12 mouse cellular contexts compared by ENCODE assay signal in the genomic region with DNA sequence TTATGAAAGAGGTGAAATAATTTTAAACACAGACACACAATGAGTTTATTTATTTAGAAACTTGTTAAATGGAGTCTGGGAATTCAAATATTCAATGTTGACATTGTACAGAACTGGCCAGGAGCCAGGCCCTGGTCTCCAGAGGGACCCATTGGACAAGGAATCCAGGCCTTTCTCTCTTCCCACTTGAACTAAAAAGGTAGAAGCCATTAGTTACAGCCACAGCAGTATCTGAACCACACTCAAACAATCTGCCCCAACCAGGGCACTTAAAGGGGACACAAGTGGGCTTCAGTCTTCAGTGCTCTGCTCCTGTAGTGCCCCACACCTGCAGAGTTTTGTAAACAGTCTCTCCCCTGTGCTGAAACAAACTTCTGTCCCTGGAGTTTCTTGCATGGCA. TPM values are rescaled to one million over a fixed set of nuclear protein-coding genes. Genes with fewer than 3 reads are reported as not detected.
DNase-seq lines count a peak whose midpoint lies in the region; ATAC-seq lines count a peak whose summit lies in the region.
"Had no signal": no experiment of that assay in that cellular context is flagged by ENCODE, and none has a peak within 500 bp of the region (broad histone marks: within the 10 kb centered on the region; RNA-seq: fewer than 3 reads in every experiment).

No protein-coding gene starts in this region.

- ATAC-seq in heart, embryonic 11.5 days (replicated peaks; ENCODE audit: insufficient number of reproducible peaks, low FRiP score, low TSS enrichment), result no peak
- no peak for ATAC-seq in activated CD4-positive, CD25-positive, alpha-beta regulatory T cell, adult 4 months

- no peak overlapping the region for H3K9ac ChIP-seq in heart, embryonic 11.5 days (ENCODE audit: low read depth, low read length)
- H3K9ac ChIP-seq: hindbrain, embryonic 15.5 days; midbrain, embryonic 12.5 days had no signal

- no peak overlapping the region for H3K4me2 ChIP-seq in heart, embryonic 11.5 days
- H3K4me2 ChIP-seq: hindbrain, embryonic 15.5 days; midbrain, embryonic 12.5 days had no signal

- no peak overlapping the region for H3K4me3 ChIP-seq in heart, embryonic 11.5 days (ENCODE audit: low read depth, low read length)
- H3K4me3 ChIP-seq in embryonic facial prominence, embryonic 10.5 days, result no peak overlapping the region
- H3K4me3 ChIP-seq: hindbrain, embryonic 15.5 days; midbrain, embryonic 12.5 days had no signal

- no peak for DNase-seq in heart, adult 9 months (ENCODE audit: low spot score in 2 of 2)
- DNase-seq in embryonic facial prominence, embryonic 10.5 days (ENCODE audit: low spot score), result no peak
- DNase-seq in kidney, postnatal 4 days, result peak; percentile 45 to 61
- peak; percentile 63 for DNase-seq in lung, postnatal 14 days
- DNase-seq in layer of hippocampus, postnatal 14 days (ENCODE audit: low spot score in 2 of 2), result no peak
- DNase-seq in T-cell, adult 2 months (ENCODE audit: low spot score), result no peak
- DNase-seq: right cerebral cortex, postnatal 4 days had no signal

- H3K4me1 ChIP-seq in heart, embryonic 11.5 days (ENCODE audit: control insufficient read depth, insufficient read depth, low read length), result peaks cover 17% of the 10 kb centered on the region
- peaks cover 56% of the 10 kb centered on the region for H3K4me1 ChIP-seq in embryonic facial prominence, embryonic 10.5 days

- no peaks in the 10 kb centered on the region for H3K36me3 ChIP-seq in heart, embryonic 11.5 days (ENCODE audit: control insufficient read depth, insufficient read depth, low read length)
- H3K36me3 ChIP-seq in embryonic facial prominence, embryonic 10.5 days (replicated peaks), result peaks cover 5% of the 10 kb centered on the region; the same call in 1 of the 2 replicates
- H3K36me3 ChIP-seq: hindbrain, embryonic 15.5 days; midbrain, embryonic 12.5 days had no signal

- no peaks in the 10 kb centered on the region for H3K9me3 ChIP-seq in heart, embryonic 11.5 days (replicated peaks; ENCODE audit: control insufficient read depth, low read length)
- no peaks in the 10 kb centered on the region for H3K9me3 ChIP-seq in embryonic facial prominence, embryonic 10.5 days
- H3K9me3 ChIP-seq: hindbrain, embryonic 15.5 days; midbrain, embryonic 12.5 days had no signal

- H3K27ac ChIP-seq in heart, embryonic 11.5 days (ENCODE audit: low read depth, low read length), result peak overlapping the region; percentile 29; the same call in 1 of the 2 replicates
- peak overlapping the region; percentile 67; the same call in 1 of the 2 replicates for H3K27ac ChIP-seq in embryonic facial prominence, embryonic 10.5 days (replicated peaks)
- H3K27ac ChIP-seq: hindbrain, embryonic 15.5 days; midbrain, embryonic 12.5 days had no signal

- H3K27me3 ChIP-seq in heart, embryonic 11.5 days (ENCODE audit: control insufficient read depth, insufficient read depth, low read length), result peaks cover 11% of the 10 kb centered on the region
- H3K27me3 ChIP-seq in embryonic facial prominence, embryonic 10.5 days (replicated peaks; ENCODE audit: low read depth, poor library complexity, severe bottlenecking), result peaks cover 25% of the 10 kb centered on the region

RNA-seq across cellular contexts. Expression of gene Mecom, which starts 44.0 kb away (rescaled TPM):
- polyA plus RNA-seq in heart, embryonic 11.5 days (2014; fragmentation: Nextera tagmentation; extraction: Ambion mirVana), result 41.8 and 42.5 TPM in 2 replicates
- polyA plus RNA-seq in embryonic facial prominence, embryonic 10.5 days (2016; fragmentation: Nextera tagmentation; extraction: Ambion mirVana), result 52.0 and 53.0 TPM in 2 replicates
- 1 to 10 TPM; 5.0 to 6.9 TPM for total RNA-seq in layer of hippocampus, postnatal 14 days (2021)
- not detected for polyA plus RNA-seq in activated CD4-positive, CD25-positive, alpha-beta regulatory T cell, adult 4 months (2017; shearing (Covaris generic))
- total RNA-seq: neutrophil, adult 5-6 weeks had no signal

Comparison
In these comparisons a context has a peak if more than half of its experiments do, and no peak if none do; other contexts are left out.
1. DNase-seq: peak in kidney, postnatal 4 days (2 of 2) and lung, postnatal 14 days (single experiment); none in heart, adult 9 months (0 of 2), embryonic facial prominence, embryonic 10.5 days (single experiment), layer of hippocampus, postnatal 14 days (0 of 2) and T-cell, adult 2 months (single experiment).
2. RNA of gene Mecom, which starts 44.0 kb away (polyA plus RNA-seq): 52.0 to 53.0 TPM in embryonic facial prominence, embryonic 10.5 days and 41.8 to 42.5 TPM in heart, embryonic 11.5 days; not detected in activated CD4-positive, CD25-positive, alpha-beta regulatory T cell, adult 4 months; every median in the first group is over 10 times any median in the second.